Mouse (Mus musculus) midbrain, embryonic 14.5 days (tissue): Measurements from ENCODE around the gene Foxo1. TPM values are rescaled to one million over a fixed set of nuclear protein-coding genes. Genes with fewer than 3 reads are reported as not detected.

ENCODE experiments used
- ATAC-seq: fragments of 200-750 bp; cut with Nextera tagmentation; 2 replicates; pipeline ENCODE4 v1.8.0; 2017; ENCODE audit warnings: moderate number of reproducible peaks, moderate library complexity; ENCODE audit not compliant: low FRiP score, low TSS enrichment
- DNase-seq: peaks from one replicate; pipeline ENCODE4 v3.0.0-alpha.2; 2015
- H3K27ac ChIP-seq: fragments of 300-500 bp; sonication (generic); replicated peaks from 2 replicates; pipeline ENCODE4 v1.5.1; 2014; ENCODE audit warnings: mild to moderate bottlenecking, low read depth, low read length, moderate library complexity
- H3K27me3 ChIP-seq: fragments of 300-500 bp; sonication (generic); 2 replicates; pipeline ENCODE4 v1.6.1; 2014; ENCODE audit warnings: low read length, control low read depth, mixed read lengths; ENCODE audit not compliant: control insufficient read depth, insufficient read depth
- H3K36me3 ChIP-seq: fragments of 300-500 bp; sonication (generic); 2 replicates; pipeline ENCODE4 v1.6.1; 2014; ENCODE audit warnings: low read length, control low read depth; ENCODE audit not compliant: control insufficient read depth, insufficient read depth
- H3K4me1 ChIP-seq: fragments of 300-500 bp; sonication (generic); 2 replicates; pipeline ENCODE4 v1.6.1; 2014; ENCODE audit warnings: mild to moderate bottlenecking, antibody characterized with exemption, low read length, control low read depth; ENCODE audit not compliant: control insufficient read depth, insufficient read depth
- H3K4me2 ChIP-seq: fragments of 300-500 bp; sonication (generic); 2 replicates; pipeline ENCODE4 v1.6.1; 2014; ENCODE audit warnings: mild to moderate bottlenecking, low read length, moderate library complexity
- H3K4me3 ChIP-seq: fragments of 300-500 bp; sonication (generic); replicated peaks from 2 replicates; pipeline ENCODE4 v1.5.1; 2014; ENCODE audit warnings: low read depth, low read length
- H3K9ac ChIP-seq: fragments of 300-500 bp; sonication (generic); replicated peaks from 2 replicates; pipeline ENCODE4 v1.6.1; 2014; ENCODE audit warnings: mild to moderate bottlenecking, low read length, moderate library complexity
- H3K9me3 ChIP-seq: fragments of 300-500 bp; sonication (generic); 2 replicates; pipeline ENCODE4 v1.6.1; 2016; ENCODE audit warnings: low read length, control low read depth, mixed read lengths; ENCODE audit not compliant: control insufficient read depth
- WGBS: fragments of 180-500 bp; shearing (Covaris S2); extraction: QIAGEN DNeasy Blood & Tissue Kit; methylation state at CpG from one replicate; pipeline ENCODE4 v1.1.7; 2014; 5-methylcytosine and 5-hydroxymethylcytosine counted together
- polyA plus RNA-seq: library from polyadenylated mRNA; unstranded; fragments of >200 nt; fragmentation: Nextera tagmentation; extraction: Ambion mirVana; gene quantifications from 2 replicates; pipeline ENCODE4 v1.2.1, GENCODE M21; 2014

Foxo1 gene
- polyA plus RNA-seq, 1 experiment from 2014 or later, result 4.3 TPM

- WGBS, result 72% methylated on average over 5 of the region's 5 CpGs
- no peak overlapping the region for H3K27ac ChIP-seq
- no peak overlapping the region for H3K4me2 ChIP-seq
- no peaks in the 10 kb centered on the region for H3K9me3 ChIP-seq
- H3K4me3 ChIP-seq, result no peak overlapping the region
- ATAC-seq (no peak), DNase-seq (no peak)
- no peaks in the 10 kb centered on the region for H3K27me3 ChIP-seq
- H3K9ac ChIP-seq, result no peak overlapping the region
- no peaks in the 10 kb centered on the region for H3K36me3 ChIP-seq
- H3K4me1 ChIP-seq, result no peaks in the 10 kb centered on the region
These were observed 40.6 kb downstream of the Foxo1 start for GRCm38 (mm10) chr3:52308586-52309321.

- H3K9me3 ChIP-seq, result no peaks in the 10 kb centered on the region
- ATAC-seq, result no peak
- 93% methylated on average over 12 of the region's 12 CpGs for WGBS
These were observed 52.6 kb downstream of the Foxo1 start for GRCm38 (mm10) chr3:52320516-52321270.

DNA sequence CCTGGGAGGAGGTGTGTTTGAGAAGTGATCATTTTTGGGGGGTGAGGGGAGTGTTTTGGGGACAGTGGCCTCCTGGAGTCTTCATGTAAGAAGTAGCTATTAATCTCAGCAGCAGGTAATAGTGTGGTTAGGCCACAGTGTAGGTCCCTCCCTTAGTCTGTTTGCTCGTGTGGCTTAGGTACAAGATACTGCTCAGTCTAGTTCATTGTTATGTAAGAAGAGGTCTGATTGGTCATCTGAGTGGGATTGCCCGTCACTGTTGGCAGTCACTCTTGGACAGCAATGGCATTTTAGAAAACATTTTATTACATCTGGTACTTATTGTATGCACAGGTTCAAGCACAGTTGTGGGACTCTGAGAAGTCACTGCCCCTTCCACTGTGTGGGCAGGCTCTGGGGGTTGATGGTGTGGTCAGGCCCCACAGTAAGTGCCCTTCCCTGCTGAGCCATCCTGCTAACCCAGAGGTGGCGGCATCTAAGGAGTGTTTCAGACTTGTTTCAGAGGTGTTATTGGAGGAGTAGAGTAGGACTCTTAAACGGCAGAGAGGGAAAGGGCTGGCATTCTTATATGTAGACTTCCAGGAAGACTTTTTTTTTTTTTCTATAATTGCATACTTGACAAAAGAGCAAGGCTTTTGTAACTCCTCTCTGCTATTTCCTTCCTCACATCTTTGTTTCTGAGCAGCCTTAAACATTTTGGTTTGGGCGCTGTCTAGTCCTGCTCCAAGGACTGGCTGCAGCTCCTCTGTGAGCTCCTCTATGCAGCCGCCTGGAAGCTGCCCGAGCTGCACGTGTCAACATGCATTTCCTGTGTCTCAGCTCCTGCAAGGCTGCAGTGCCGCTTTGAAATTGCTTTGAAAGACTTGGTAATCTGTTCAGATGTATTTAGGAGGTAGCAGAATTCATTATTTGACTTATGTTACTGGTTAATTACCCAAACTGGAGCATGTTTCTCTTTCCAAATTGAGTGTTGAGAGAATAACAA is 54.6 kb downstream of the Foxo1 start:
- WGBS, result 44% methylated on average over 9 of the region's 9 CpGs
- Histone ChIP-seq H3K27ac (no peak overlapping the region), H3K4me1 (no peaks in the 10 kb centered on the region), H3K9me3 (no peaks in the 10 kb centered on the region), H3K9ac (no peak overlapping the region), H3K27me3 (no peaks in the 10 kb centered on the region), H3K4me3 (no peak overlapping the region), H3K36me3 (no peaks in the 10 kb centered on the region), H3K4me2 (no peak overlapping the region)
- ATAC-seq (no peak), DNase-seq (peak; percentile 58)

More at GRCm38 (mm10) chr3:52320516-52321270, 52.6 kb downstream of the Foxo1 start:
- no peak overlapping the region for H3K4me3 ChIP-seq
- DNase-seq, result no peak
- no peak overlapping the region for H3K9ac ChIP-seq
- H3K27ac ChIP-seq, result no peak overlapping the region
- no peaks in the 10 kb centered on the region for H3K4me1 ChIP-seq
- H3K27me3 ChIP-seq, result no peaks in the 10 kb centered on the region
- H3K4me2 ChIP-seq, result no peak overlapping the region
- no peaks in the 10 kb centered on the region for H3K36me3 ChIP-seq

DNA sequence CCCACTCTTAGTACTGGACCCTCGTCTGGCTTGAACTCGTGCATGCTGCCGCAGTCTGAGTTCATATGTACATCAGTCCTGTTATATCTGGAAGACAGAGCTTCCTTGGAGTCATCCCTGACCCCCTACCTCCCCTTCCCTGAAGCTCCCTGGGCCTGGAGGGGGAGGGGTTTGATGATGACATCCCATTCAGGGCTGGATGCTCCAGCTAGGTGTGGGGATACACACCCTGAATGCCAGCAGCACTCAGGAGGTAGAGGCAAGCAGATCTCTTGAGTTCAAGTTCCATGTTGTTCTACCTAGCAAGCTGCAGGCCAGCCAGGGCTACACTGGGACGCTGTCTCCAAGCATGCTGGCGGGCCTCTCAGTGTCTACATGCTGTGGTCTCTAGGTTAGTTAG is 56.9 kb downstream of the Foxo1 start:
- Histone ChIP-seq H3K4me3 (no peak overlapping the region), H3K9me3 (no peaks in the 10 kb centered on the region), H3K27me3 (no peaks in the 10 kb centered on the region), H3K27ac (no peak overlapping the region), H3K4me2 (no peak overlapping the region), H3K9ac (no peak overlapping the region), H3K36me3 (no peaks in the 10 kb centered on the region), H3K4me1 (no peaks in the 10 kb centered on the region)
- no peak for DNase-seq
- 96% methylated on average over 5 of the region's 5 CpGs for WGBS
- ATAC-seq, result no peak

GRCm38 (mm10) chr3:52326687-52327086 is 58.6 kb downstream of the Foxo1 start:
- H3K4me2 ChIP-seq, result no peak overlapping the region
- no peak overlapping the region for H3K27ac ChIP-seq
- H3K4me1 ChIP-seq, result no peaks in the 10 kb centered on the region
- 85% methylated on average over 6 of the region's 6 CpGs for WGBS
- no peaks in the 10 kb centered on the region for H3K9me3 ChIP-seq
- H3K9ac ChIP-seq, result no peak overlapping the region
- no peak for DNase-seq
- no peak overlapping the region for H3K4me3 ChIP-seq
- no peaks in the 10 kb centered on the region for H3K27me3 ChIP-seq
- ATAC-seq, result no peak
- no peaks in the 10 kb centered on the region for H3K36me3 ChIP-seq

DNA sequence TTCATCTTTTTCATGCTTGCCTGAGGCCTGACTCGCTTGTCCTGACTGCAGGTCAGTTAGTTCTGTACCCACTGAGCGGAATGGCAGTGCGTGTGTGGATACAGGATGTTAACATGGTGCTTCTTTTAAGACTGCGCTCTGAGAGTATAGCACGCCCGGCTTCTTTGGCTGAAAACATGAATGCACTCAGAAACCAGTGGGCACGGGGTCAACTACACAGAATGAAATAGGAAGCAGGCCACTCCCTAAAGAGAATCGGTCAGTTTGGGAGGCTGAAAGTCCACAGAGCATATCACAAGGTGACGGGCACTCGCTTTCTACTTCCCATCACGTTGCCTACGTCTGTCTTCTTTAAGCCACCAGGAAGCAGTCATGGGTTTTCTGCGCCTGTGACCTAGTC is 59.0 kb downstream of the Foxo1 start:
- no peak for DNase-seq
- H3K27me3 ChIP-seq, result no peaks in the 10 kb centered on the region
- H3K4me2 ChIP-seq, result no peak overlapping the region
- no peaks in the 10 kb centered on the region for H3K36me3 ChIP-seq
- H3K9me3 ChIP-seq, result no peaks in the 10 kb centered on the region
- no peaks in the 10 kb centered on the region for H3K4me1 ChIP-seq
- H3K4me3 ChIP-seq, result no peak overlapping the region
- 88% methylated on average over 13 of the region's 13 CpGs for WGBS
- no peak overlapping the region for H3K9ac ChIP-seq
- no peak overlapping the region for H3K27ac ChIP-seq
- no peak for ATAC-seq

DNA sequence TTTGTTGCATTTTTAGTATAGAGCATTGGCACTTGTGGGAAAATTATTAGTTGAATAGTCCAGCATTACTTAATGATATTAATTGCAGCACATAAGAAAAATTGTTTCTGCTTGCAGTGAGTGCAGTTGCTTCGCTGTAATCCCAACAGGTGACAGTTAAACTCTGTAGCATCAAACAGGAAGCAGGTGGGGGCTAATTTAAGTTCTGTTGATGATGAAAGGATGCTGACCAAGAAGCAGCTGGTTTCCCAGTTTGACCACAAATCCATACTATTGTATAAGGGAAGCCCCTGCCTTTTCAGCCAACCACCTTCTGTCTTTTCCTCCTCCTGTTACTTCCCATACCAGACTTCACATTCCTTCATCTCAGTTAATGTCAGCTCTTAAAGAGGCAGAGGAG is 63.6 kb downstream of the Foxo1 start:
- no peak overlapping the region for H3K4me3 ChIP-seq
- no peak overlapping the region for H3K9ac ChIP-seq
- H3K9me3 ChIP-seq, result no peaks in the 10 kb centered on the region
- H3K27ac ChIP-seq, result no peak overlapping the region
- DNase-seq (no peak), ATAC-seq (no peak)
- no peaks in the 10 kb centered on the region for H3K4me1 ChIP-seq
- 94% methylated on average over 1 of the region's 1 CpGs for WGBS
- no peak overlapping the region for H3K4me2 ChIP-seq
- H3K27me3 ChIP-seq, result no peaks in the 10 kb centered on the region
- H3K36me3 ChIP-seq, result no peaks in the 10 kb centered on the region

- Histone ChIP-seq H3K4me2 (no peak overlapping the region), H3K4me3 (no peak overlapping the region), H3K27ac (no peak overlapping the region), H3K4me1 (no peaks in the 10 kb centered on the region), H3K9ac (no peak overlapping the region), H3K36me3 (no peaks in the 10 kb centered on the region), H3K27me3 (no peaks in the 10 kb centered on the region), H3K9me3 (no peaks in the 10 kb centered on the region)
- no peak for ATAC-seq
- no peak for DNase-seq
- WGBS, result 89% methylated on average over 4 of the region's 4 CpGs
These were observed 70.6 kb downstream of the Foxo1 start for GRCm38 (mm10) chr3:52338761-52339160.
